Mouse (Mus musculus): ENCODE measurements at regions not wholly inside any gene's neighbourhood (a gene's known extent, or its start where the extent isn't known, plus 50 kb on each side); places are given as distances from the start of the nearest gene placed in this dataset.

GRCm38 (mm10) chr4:55134339-55134738 lies 189.5 kb downstream of the Zfp462 start:
- no peak for DNase-seq

- no peak for DNase-seq
Observed at GRCm38 (mm10) chr4:55134791-55135190, 189.9 kb downstream of the Zfp462 start.

GRCm38 (mm10) chr4:55136283-55136682 lies 191.4 kb downstream of the Zfp462 start:
- DNase-seq = peak; percentile 6

GRCm38 (mm10) chr4:55137781-55138394 lies 193.0 kb downstream of the Zfp462 start:
- no peak for DNase-seq

GRCm38 (mm10) chr4:55141317-55141716 lies 196.5 kb downstream of the Zfp462 start:
- DNase-seq = no peak

- no peak for DNase-seq
Observed at GRCm38 (mm10) chr4:55141923-55142732, 197.3 kb downstream of the Zfp462 start.

GRCm38 (mm10) chr4:55143400-55143799 lies 198.6 kb downstream of the Zfp462 start:
- no peak for DNase-seq

- no peak for DNase-seq
Observed at GRCm38 (mm10) chr4:55144995-55145394, 200.1 kb downstream of the Zfp462 start.

GRCm38 (mm10) chr4:55145968-55146367 lies 201.1 kb downstream of the Zfp462 start:
- DNase-seq = no peak

- no peak for DNase-seq
Observed at GRCm38 (mm10) chr4:55148380-55148779, 201.5 kb upstream of the Rad23b start.

GRCm38 (mm10) chr4:55154556-55154955 lies 195.3 kb upstream of the Rad23b start:
- no peak for DNase-seq

GRCm38 (mm10) chr4:55158166-55158739 lies 191.6 kb upstream of the Rad23b start:
- DNase-seq = no peak

- DNase-seq = no peak
Observed at GRCm38 (mm10) chr4:55166266-55166665, 183.6 kb upstream of the Rad23b start.

GRCm38 (mm10) chr4:55169063-55169462 lies 180.8 kb upstream of the Rad23b start:
- no peak for DNase-seq

GRCm38 (mm10) chr4:55172334-55172891 lies 177.4 kb upstream of the Rad23b start:
- DNase-seq = no peak

GRCm38 (mm10) chr4:55176026-55176425 lies 173.8 kb upstream of the Rad23b start:
- no peak for DNase-seq

- no peak for DNase-seq
Observed at GRCm38 (mm10) chr4:55179456-55179855, 170.4 kb upstream of the Rad23b start.

- DNase-seq = no peak
Observed at GRCm38 (mm10) chr4:55183519-55183918, 166.3 kb upstream of the Rad23b start.

- no peak for DNase-seq
Observed at GRCm38 (mm10) chr4:55188716-55189115, 161.1 kb upstream of the Rad23b start.

GRCm38 (mm10) chr4:55190586-55190985 lies 159.3 kb upstream of the Rad23b start:
- no peak for DNase-seq

GRCm38 (mm10) chr4:55194061-55194460 lies 155.8 kb upstream of the Rad23b start:
- no peak for DNase-seq

GRCm38 (mm10) chr4:55194552-55194951 lies 155.3 kb upstream of the Rad23b start:
- DNase-seq = no peak

All from liver (tissue).